Mouse (Mus musculus) kidney, postnatal 36 days (tissue): Measurements from ENCODE around the gene Nkd1.

Experiments used
- DNase-seq, 2 experiments: peaks; one replicate each; pipeline ENCODE4 v3.0.0; 2021 to 2022; ENCODE audit warnings: mixed read lengths in 2 of 2

The Nkd1 gene

DNA sequence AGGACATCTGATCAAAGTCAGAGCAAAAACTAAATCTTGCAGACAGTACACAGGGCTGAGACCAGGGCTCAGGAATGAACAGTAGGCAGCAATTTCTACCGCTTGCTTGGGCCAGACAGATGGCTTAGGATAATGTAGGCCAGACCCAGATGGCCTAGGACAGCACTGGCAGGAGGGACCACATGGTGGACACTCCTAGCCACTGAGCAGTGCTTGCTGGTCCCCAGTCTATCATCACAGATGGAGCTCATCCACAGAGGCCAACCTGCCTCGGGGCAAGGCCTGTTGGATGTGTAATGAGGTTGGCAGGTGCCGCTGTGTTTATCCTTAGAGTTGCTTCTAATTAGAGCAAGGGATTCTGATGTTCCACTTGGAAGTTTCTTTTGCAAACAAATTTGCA, 102.2 kb downstream of the Nkd1 start:
- no peak for DNase-seq

DNA sequence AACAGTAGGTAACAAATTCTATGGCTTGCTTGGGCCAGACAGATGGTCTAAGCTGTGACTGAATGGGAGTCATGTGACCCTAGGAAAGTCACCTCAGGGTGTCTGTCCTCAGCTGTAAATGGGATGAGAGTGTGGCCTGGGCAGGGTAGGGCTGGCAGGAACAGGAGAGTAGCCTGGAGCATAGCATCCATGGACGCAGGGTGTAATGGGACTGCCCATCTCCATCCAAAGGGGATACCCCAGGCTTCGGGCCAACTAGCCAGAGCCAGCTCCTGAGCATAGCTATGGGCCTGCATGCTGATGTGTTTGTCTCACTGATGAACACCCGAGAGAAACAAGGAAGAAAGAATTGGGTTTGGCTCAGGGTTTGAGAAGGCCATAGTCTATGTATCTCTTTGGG, 103.1 kb downstream of the Nkd1 start:
- no peak for DNase-seq

DNA sequence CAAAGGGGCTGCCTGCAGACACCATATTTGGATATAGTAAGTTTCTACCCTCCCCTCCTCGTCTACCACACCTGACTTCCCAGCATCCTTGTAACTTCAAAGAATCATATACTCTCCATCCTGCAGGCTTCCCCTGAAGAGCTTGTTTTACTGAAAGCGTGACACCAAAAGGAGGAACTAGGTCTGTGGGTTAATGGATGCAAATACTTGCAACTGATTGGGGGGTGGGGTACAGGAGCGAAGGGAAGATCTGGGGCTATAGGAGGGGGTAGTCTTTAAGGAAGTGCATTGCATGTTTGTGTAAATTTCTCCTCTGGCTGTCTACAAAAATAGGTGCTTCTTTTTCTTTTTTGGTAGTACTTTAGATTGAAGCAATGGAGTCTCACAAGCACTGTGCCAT, 105.3 kb downstream of the Nkd1 start:
- DNase-seq: no peak

GRCm38 (mm10) chr8:88626940-88627264, 105.7 kb downstream of the Nkd1 start:
- DNase-seq: no peak

GRCm38 (mm10) chr8:88627265-88627991, 106.3 kb downstream of the Nkd1 start:
- peak; percentile 70 to 84 for DNase-seq

DNA sequence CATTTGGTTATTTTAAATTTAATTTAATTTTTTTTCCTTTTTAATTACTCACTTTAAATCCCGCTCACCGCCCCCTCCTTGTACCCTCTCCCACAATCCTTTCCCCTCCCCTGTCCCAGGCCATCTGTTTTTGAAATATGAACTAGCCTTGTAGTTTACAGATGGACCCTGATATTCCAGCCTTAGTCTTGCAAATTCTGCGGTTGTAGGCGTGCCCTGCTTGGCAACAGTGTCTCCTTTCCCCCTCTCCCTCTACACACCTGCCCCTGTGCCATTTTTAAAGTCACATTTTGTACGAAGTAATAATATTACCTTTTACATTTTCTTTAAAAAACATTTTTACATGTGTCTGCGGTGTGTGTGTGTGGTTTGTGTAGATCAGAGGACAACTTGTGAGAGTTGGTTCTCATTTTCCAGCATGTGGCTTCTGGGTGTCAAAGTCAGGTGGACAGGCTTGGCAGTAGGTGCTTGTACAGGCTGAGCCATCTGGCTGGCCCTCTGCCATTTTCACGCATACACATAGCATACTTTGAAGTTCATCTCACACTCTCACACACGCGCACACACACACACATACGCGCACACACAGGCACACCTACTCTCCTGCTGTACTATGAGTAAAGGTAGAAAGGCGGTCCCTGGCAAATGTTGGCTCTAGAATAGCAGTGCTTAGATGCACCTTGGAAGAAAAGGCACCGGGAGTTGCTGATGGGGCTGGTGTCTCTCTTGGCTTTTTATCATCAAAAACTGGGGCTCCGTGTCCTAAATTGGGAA, 107.0 kb downstream of the Nkd1 start:
- no peak for DNase-seq

GRCm38 (mm10) chr8:88630225-88630624, 109.1 kb downstream of the Nkd1 start:
- DNase-seq: peak; percentile 51 to 71

DNA sequence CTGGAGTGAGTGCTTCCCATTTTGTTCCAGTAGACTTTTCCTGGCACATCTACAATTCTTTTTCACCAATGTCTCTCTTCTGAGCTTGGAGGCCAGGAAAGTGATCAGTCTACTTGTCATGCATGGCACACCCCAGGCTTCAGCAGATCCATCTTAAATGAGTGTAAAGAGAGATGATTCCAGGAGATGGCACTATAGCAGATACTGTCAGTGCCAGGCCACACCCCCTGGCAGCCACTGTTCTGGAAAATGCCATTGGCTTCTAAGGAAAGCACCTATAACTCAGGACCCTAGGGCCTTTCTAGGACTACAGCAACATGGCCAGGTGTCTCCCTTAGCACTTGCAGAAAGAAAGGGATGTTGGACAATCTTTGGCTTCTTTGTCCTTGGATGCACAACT, 109.9 kb downstream of the Nkd1 start:
- peak; percentile 66 to 77 for DNase-seq

DNA sequence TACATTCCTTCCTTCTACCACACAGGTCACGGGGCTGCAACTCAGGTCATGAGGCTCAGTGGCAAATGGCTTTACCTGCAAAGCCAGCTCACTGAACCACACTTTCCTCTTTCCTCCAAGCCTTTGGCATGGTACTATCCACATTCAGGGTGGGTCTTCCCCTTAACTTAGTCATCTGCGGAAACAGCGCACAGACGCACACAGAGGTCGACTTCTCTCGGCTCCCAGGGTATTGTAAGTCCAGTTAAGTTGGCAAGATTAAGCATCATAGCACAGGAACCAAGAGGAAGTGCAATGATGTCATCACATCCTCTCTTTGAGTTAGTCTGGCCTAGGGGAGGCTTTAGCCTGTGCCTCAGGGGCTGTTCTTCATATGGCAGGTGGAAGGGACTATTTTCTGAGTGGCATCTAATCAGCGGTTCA, 112.2 kb downstream of the Nkd1 start:
- peak; percentile 43 to 71 for DNase-seq

DNA sequence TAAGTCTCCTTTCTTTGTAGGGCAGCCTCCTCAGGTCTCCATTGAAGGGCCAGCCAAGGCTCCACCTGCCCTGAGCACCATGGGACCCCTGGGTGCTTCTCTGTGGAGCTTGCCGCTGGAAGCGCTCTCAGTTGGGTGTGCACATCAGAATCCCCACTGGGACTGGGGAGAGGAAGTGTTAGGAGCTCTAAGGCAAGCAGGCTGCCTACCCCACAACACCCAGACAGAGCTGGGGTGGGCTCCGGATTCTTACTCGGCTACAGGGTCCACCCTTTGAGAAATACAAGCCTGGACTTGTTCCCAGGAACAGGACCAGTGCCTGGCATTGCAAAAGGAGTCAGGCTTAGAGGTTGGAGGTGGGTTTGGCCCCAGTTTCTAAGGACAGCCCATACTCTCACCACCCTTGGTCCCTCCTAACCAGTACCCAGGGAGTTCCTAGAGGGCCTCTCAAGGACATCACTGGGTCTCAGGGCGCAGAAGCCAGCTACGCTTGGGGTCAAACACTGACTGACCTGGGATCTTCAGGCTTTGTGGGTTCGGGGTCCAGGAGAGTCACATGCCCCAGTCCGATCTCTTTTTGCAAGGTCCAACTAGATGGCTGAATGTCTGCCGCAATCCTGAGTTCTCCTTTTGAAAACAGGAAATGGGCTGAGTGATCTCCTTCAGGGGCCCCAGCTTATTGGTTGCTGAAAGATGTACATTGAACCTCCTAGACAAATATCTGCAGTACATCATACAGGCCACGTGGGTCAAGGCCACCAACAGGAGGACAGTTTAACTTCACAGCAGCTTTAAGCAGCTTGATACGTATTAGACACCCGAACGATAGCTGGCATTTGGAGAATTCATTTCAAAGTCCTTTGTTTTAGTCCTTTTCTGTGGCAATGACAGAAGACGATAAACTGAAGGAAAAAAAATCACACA, 114.6 kb downstream of the Nkd1 start, which contains the start of gene Snx20:
Gene Snx20 (minus strand): TSS at position 655 of the 924 bp plus-strand sequence.
- no peak for DNase-seq

- no peak for DNase-seq
Measured at GRCm38 (mm10) chr8:88637092-88638000, 116.2 kb downstream of the Nkd1 start.

GRCm38 (mm10) chr8:88638908-88639307, 117.8 kb downstream of the Nkd1 start:
- no peak for DNase-seq

DNA sequence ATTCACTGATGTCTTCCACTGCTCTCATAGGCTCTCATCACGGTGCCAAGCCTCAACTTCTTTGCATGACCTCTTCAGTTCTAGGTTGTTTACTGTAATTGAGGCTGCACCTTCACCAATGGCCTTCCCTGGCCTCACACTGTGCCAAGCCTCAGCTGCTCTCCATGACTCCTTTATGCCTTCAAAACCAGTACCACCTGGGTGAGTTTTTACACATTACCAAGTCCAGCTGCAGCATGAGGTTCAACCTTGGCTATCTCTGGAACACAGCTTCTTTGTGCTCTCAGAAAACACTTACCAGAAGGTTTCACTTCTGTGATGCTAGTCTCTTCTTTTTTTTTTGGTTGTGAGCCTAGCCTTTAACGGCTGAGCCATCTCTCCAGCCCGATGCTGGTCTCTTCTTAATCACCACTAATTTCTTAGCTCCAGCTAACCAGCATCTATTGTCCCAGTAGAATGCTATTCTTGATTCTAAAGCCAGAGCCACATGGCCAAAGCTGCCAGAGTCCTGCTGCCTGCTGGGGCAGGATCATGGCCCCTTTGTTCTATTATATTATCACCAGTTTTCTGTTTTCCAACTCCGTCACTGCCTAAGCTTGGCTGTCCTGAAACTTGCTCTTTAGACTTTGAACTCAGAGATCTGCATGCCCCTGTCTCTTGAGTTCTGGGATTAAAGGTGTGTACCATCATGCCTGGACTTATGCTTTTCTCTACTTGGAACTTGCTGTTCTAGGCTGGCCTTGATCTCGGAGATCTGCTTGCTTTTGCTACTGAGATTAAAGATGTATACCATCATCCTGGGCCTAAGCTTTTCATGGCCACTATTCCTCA, 121.8 kb downstream of the Nkd1 start:
- DNase-seq: peak; percentile 39 to 65
